Mouse (Mus musculus): ENCODE measurements around the gene Cenps. TPM values are rescaled to one million over a fixed set of nuclear protein-coding genes. Genes with fewer than 3 reads are reported as not detected.
"Not testable (repeated sequence)": the region's sequence is repeated elsewhere in the genome, so short reads cannot be mapped to it uniquely, and the experiment has no call there.

Cenps gene
- polyA plus RNA-seq, 1 experiment from 2014 or later, result 12.5 TPM

- in situ Hi-C loops (cut with MboI; ENCODE audit: low pct_unique_long_range_greater_than_20kb), result no loop called here
- ChIA-PET POLR2A (no interaction called here), CTCF (interaction anchor here (2.3 kb wide), 1 partner anchor 27 kb away, joined by 6 read pairs; no protein-coding TSS in a partner anchor)
- no peaks in the 10 kb centered on the region for H3K27me3 ChIP-seq
- no peak for TF ChIP-seq CTCF (IDR thresholded peaks at IDR 0.05)
- no peak for ATAC-seq
- DNase-seq (ENCODE audit: low read depth, low spot score), result no peak
These were observed 34.2 kb upstream of the Cenps start for GRCm38 (mm10) chr4:149171581-149171981.

- ChIA-PET CTCF (interaction anchor here (1.7 to 2.3 kb wide), 2 partner anchors 13 to 26 kb away, joined by 3 to 6 read pairs; no protein-coding TSS in a partner anchor), POLR2A (no interaction called here)
- no peaks in the 10 kb centered on the region for H3K27me3 ChIP-seq
- in situ Hi-C loops (cut with MboI; ENCODE audit: low pct_unique_long_range_greater_than_20kb), result no loop called here
- no peak for ATAC-seq
- no peak for TF ChIP-seq CTCF (IDR thresholded peaks at IDR 0.05)
- peak; percentile 43 for DNase-seq (ENCODE audit: low read depth, low spot score)
These were observed 33.0 kb upstream of the Cenps start for GRCm38 (mm10) chr4:149170394-149170931.

DNA sequence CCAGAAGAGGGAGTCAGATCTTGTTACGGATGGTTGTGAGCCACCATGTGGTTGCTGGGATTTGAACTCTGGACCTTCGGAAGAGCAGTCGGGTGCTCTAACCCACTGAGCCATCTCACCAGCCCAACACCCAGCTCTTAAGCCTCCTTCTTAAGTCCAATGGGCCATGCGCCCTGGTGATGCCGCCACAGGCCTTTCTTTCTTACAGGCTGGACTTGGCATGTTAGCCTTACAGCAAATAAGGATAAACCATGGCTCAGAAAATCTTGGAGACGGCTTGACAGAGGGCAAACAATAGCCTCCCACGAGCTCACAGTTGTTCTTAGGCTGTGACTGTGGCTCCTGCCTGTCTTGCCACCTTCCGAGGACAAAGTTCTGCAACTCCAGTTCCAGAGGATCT lies 32.5 kb upstream of the Cenps start:
- in situ Hi-C loops (cut with MboI; ENCODE audit: low pct_unique_long_range_greater_than_20kb); POLR2A ChIA-PET; DNase-seq (ENCODE audit: low read depth, low spot score); H3K27me3 ChIP-seq; ATAC-seq: not testable (repeated sequence)
- CTCF ChIA-PET, result interaction anchor here (1.7 kb wide), 1 partner anchor 13 kb away, joined by 3 read pairs; no protein-coding TSS in a partner anchor

DNA sequence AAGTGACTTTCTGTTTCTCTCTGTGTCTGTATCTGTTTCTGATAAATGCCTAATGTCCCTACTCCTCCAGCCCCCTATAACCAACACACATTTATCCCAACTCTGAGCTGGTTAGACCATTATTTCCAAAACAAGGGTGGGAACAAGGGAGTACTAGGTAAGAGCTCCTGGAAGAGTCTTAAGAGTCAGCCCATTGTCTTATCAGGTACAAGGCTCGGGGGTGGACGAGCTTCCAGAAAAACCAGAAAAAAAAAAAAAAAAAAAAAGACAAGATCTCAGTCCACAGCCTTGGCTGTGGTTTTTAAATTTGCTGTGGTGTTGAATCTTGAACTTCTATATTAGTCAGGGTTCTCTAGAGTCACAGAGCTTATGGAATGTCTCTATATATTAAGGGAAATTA lies 30.6 kb upstream of the Cenps start:
- no peak for TF ChIP-seq CTCF (IDR thresholded peaks at IDR 0.05)
- POLR2A ChIA-PET, result interaction anchor here (0.6 kb wide), 2 partner anchors 59 to 137 kb away, joined by 3 to 5 read pairs; no protein-coding TSS in a partner anchor
- DNase-seq (ENCODE audit: low read depth, low spot score), result no peak
- CTCF ChIA-PET, result interaction anchor here (1.2 to 1.4 kb wide), 2 partner anchors 9 to 23 kb away, joined by 3 read pairs; no protein-coding TSS in a partner anchor
- ATAC-seq, result no peak
- no peaks in the 10 kb centered on the region for H3K27me3 ChIP-seq
- in situ Hi-C loops (cut with MboI; ENCODE audit: low pct_unique_long_range_greater_than_20kb), result no loop called here

- no peak for ATAC-seq
- no peak for DNase-seq (ENCODE audit: low read depth, low spot score)
- no peak for TF ChIP-seq CTCF (IDR thresholded peaks at IDR 0.05)
- no peaks in the 10 kb centered on the region for H3K27me3 ChIP-seq
- in situ Hi-C loops (cut with MboI; ENCODE audit: low pct_unique_long_range_greater_than_20kb), result no loop called here
- CTCF ChIA-PET, result interaction anchor here (1.2 kb wide), 1 partner anchor 22 kb away, joined by 3 read pairs; no protein-coding TSS in a partner anchor
- POLR2A ChIA-PET, result interaction anchor here (0.6 kb wide), 1 partner anchor 138 kb away, joined by 3 read pairs; no protein-coding TSS in a partner anchor
These were observed 29.7 kb upstream of the Cenps start for GRCm38 (mm10) chr4:149166957-149167611.

GRCm38 (mm10) chr4:149166215-149166946 lies 29.0 kb upstream of the Cenps start, which contains the start of gene Pgd:
Gene Pgd (minus strand): TSS chr4:149166771.
- no peak for TF ChIP-seq CTCF (IDR thresholded peaks at IDR 0.05)
- ChIA-PET CTCF (no interaction called here), POLR2A (no interaction called here)
- ATAC-seq, result peak; percentile 95
- H3K27me3 ChIP-seq, result no peaks in the 10 kb centered on the region
- DNase-seq (ENCODE audit: low read depth, low spot score), result peak; percentile 59
- in situ Hi-C loops (cut with MboI; ENCODE audit: low pct_unique_long_range_greater_than_20kb), result no loop called here

- POLR2A ChIA-PET, result interaction anchor here (0.5 to 0.7 kb wide), 2 partner anchors 10 to 1262 kb away, joined by 3 read pairs; no protein-coding TSS in a partner anchor
- no peak for TF ChIP-seq CTCF (IDR thresholded peaks at IDR 0.05)
- in situ Hi-C loops (cut with MboI; ENCODE audit: low pct_unique_long_range_greater_than_20kb), result no loop called here
- H3K27me3 ChIP-seq, result no peaks in the 10 kb centered on the region
- DNase-seq (ENCODE audit: low read depth, low spot score) (no peak), ATAC-seq (no peak)
- CTCF ChIA-PET, result no interaction called here
These were observed 26.7 kb upstream of the Cenps start for GRCm38 (mm10) chr4:149164150-149164549.

DNA sequence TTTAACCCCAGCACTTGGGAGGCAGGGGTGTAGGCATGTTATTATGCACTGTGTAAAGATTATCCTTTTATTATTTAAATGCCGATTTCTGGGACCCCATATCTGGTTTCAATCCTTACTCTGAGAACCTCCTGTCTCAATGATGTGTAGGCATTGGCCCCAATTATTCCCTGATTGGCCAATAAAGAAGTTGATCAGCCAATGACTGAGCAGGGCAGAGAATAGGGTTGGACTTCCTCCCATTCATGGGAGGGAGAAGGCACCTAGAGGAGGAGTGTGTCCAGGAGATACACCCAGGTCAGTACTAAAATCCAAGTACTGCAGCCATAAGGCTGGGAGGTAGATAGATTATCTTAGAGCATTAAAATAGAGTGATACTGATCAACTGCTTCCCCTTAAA lies 25.8 kb upstream of the Cenps start:
- in situ Hi-C loops (cut with MboI; ENCODE audit: low pct_unique_long_range_greater_than_20kb), result no loop called here
- ATAC-seq (no peak), DNase-seq (ENCODE audit: low read depth, low spot score) (no peak)
- POLR2A ChIA-PET, result no interaction called here
- TF ChIP-seq CTCF (IDR thresholded peaks at IDR 0.05), result no peak
- CTCF ChIA-PET, result interaction anchor here (1.0 kb wide), 1 partner anchor 19 kb away, joined by 3 read pairs; no protein-coding TSS in a partner anchor
- H3K27me3 ChIP-seq, result no peaks in the 10 kb centered on the region

DNA sequence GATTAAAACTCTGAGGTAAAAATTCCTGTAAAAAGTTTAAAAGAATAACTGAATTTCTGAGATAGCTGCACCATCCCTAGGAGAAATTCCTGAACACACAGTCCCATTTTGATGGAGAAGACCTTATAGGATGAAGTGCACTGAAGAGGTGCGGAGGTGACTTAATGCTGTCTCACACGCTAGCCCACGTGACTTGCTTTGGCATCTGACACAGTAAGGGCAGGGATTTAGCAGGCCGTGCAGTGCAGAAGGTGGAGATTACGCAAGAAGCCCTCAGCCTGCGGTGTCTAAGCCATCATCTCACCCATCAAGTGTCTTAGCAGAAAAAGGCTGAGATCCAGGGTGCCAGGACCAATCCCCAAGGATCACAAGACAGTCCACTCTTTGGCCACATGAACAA lies 23.7 kb upstream of the Cenps start:
- in situ Hi-C loops (cut with MboI; ENCODE audit: low pct_unique_long_range_greater_than_20kb), result no loop called here
- no peaks in the 10 kb centered on the region for H3K27me3 ChIP-seq
- POLR2A ChIA-PET, result no interaction called here
- DNase-seq (ENCODE audit: low read depth, low spot score) (no peak), ATAC-seq (no peak)
- CTCF ChIA-PET, result no interaction called here
- TF ChIP-seq CTCF (IDR thresholded peaks at IDR 0.05), result no peak

DNA sequence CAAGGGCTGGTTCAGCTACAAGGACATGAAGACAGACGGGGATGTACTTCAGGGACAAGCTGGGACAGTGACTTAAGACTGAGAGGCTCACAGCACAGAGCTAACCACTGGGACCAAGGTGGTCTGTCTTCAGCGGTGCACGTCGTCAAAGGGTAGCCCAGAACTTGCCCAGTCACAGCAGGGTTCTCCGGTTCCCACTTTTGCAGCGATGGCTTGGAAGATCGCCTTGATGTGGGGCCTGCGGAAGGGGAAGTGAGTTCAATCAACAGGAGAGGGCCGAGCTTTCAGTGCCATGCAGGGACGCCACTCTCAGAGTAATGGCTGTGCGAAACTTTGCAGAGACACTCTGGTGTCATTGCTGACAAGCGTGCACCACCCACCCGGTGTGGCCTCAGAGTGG lies 22.5 kb upstream of the Cenps start:
- no peak for TF ChIP-seq CTCF (IDR thresholded peaks at IDR 0.05)
- ChIA-PET POLR2A (no interaction called here), CTCF (interaction anchor here (1.1 kb wide), 1 partner anchor 15 kb away, joined by 3 read pairs; no protein-coding TSS in a partner anchor)
- ATAC-seq, result no peak
- no peaks in the 10 kb centered on the region for H3K27me3 ChIP-seq
- in situ Hi-C loops (cut with MboI; ENCODE audit: low pct_unique_long_range_greater_than_20kb), result no loop called here
- no peak for DNase-seq (ENCODE audit: low read depth, low spot score)
